Mouse (Mus musculus) lung, postnatal 25 days (tissue): ENCODE measurements at regions not wholly inside any gene's neighbourhood (a gene's known extent, or its start where the extent isn't known, plus 50 kb on each side); places are given as distances from the start of the nearest gene placed in this dataset.
A peak's percentile ranks its signal among the peaks of the same experiment; 100 is the strongest.

Experiments used
- DNase-seq: peaks from one replicate; pipeline ENCODE4 v3.0.0; 2022; ENCODE audit warnings: low spot score

GRCm38 (mm10) chr3:130978986-130979642, 131.2 kb upstream of the Lef1 start:
- DNase-seq, result no peak

- no peak for DNase-seq
These were observed 132.2 kb upstream of the Lef1 start for GRCm38 (mm10) chr3:130977921-130978700.

GRCm38 (mm10) chr3:130976206-130976605, 134.1 kb upstream of the Lef1 start:
- DNase-seq, result no peak

- DNase-seq, result no peak
These were observed 135.0 kb upstream of the Lef1 start for GRCm38 (mm10) chr3:130975291-130975690.

- DNase-seq, result no peak
These were observed 138.1 kb upstream of the Lef1 start for GRCm38 (mm10) chr3:130972126-130972525.

- DNase-seq, result no peak
These were observed 145.0 kb upstream of the Lef1 start for GRCm38 (mm10) chr3:130965275-130965674.

- no peak for DNase-seq
These were observed 146.2 kb upstream of the Lef1 start for GRCm38 (mm10) chr3:130964088-130964487.

- no peak for DNase-seq
These were observed 146.6 kb upstream of the Lef1 start for GRCm38 (mm10) chr3:130963625-130964024.

- DNase-seq, result no peak
These were observed 147.4 kb upstream of the Lef1 start for GRCm38 (mm10) chr3:130962701-130963472.

GRCm38 (mm10) chr3:130962151-130962633, 148.1 kb upstream of the Lef1 start:
- no peak for DNase-seq

- DNase-seq, result no peak
These were observed 148.6 kb upstream of the Lef1 start for GRCm38 (mm10) chr3:130961704-130962103.

GRCm38 (mm10) chr3:130955958-130956357, 154.3 kb upstream of the Lef1 start:
- no peak for DNase-seq

GRCm38 (mm10) chr3:130951381-130951780, 158.9 kb upstream of the Lef1 start:
- no peak for DNase-seq

GRCm38 (mm10) chr3:130950872-130951271, 159.4 kb upstream of the Lef1 start:
- no peak for DNase-seq

- DNase-seq, result no peak
These were observed 162.4 kb upstream of the Lef1 start for GRCm38 (mm10) chr3:130947880-130948279.

- peak; percentile 26 for DNase-seq
These were observed 163.0 kb upstream of the Lef1 start for GRCm38 (mm10) chr3:130947277-130947606.

- no peak for DNase-seq
These were observed 163.5 kb upstream of the Lef1 start for GRCm38 (mm10) chr3:130946576-130947276.

- peak; percentile 4 for DNase-seq
These were observed 164.3 kb upstream of the Lef1 start for GRCm38 (mm10) chr3:130945861-130946449.

- no peak for DNase-seq
These were observed 164.9 kb upstream of the Lef1 start for GRCm38 (mm10) chr3:130945396-130945795.

- DNase-seq, result no peak
These were observed 166.0 kb upstream of the Lef1 start for GRCm38 (mm10) chr3:130944241-130944640.

- DNase-seq, result peak; percentile 2
These were observed 167.2 kb upstream of the Lef1 start for GRCm38 (mm10) chr3:130942947-130943630.
